Mouse (Mus musculus): Measurements from ENCODE around the gene Gria3.

- TF ChIP-seq POLR2A (IDR thresholded peaks at IDR 0.05; ENCODE audit: insufficient read depth, low read length) (no peak), CTCF (IDR thresholded peaks at IDR 0.05; ENCODE audit: low read depth, low read length) (no peak), EP300 (IDR thresholded peaks at IDR 0.05; ENCODE audit: insufficient read depth, low read depth, low read length) (no peak)
Observed at GRCm38 (mm10) chrX:41401186-41401585, 532 bp downstream of the Gria3 start.

All from ES-Bruce4 (cell line).